Mouse (Mus musculus) small intestine, adult 2 months (tissue): ENCODE data around the gene Snd1. TPM values are rescaled to one million over a fixed set of nuclear protein-coding genes. Genes with fewer than 3 reads are reported as not detected.

Source experiments
- H3K27ac ChIP-seq: fragments of 200-500 bp; 2 replicates; pipeline ENCODE4 v1.5.1; 2012; ENCODE audit warnings: low read depth, low read length, control low read depth, inconsistent platforms; ENCODE audit not compliant: insufficient read depth
- H3K27me3 ChIP-seq: fragments of 200-500 bp; 2 replicates; pipeline ENCODE4 v1.6.1; 2012; ENCODE audit warnings: mild to moderate bottlenecking, moderate library complexity, low read length, inconsistent platforms; ENCODE audit not compliant: control insufficient read depth, insufficient read depth
- H3K36me3 ChIP-seq: fragments of 200-500 bp; 2 replicates; pipeline ENCODE4 v1.6.1; 2012; ENCODE audit warnings: mild to moderate bottlenecking, low read length, control low read depth, inconsistent platforms; ENCODE audit not compliant: control insufficient read depth, insufficient read depth
- H3K4me1 ChIP-seq: fragments of 200-500 bp; 2 replicates; pipeline ENCODE4 v1.6.1; 2012; ENCODE audit warnings: low read length, inconsistent platforms, mixed read lengths; ENCODE audit not compliant: control insufficient read depth, insufficient read depth, insufficient read length
- H3K4me3 ChIP-seq: fragments of 200-500 bp; 2 replicates; pipeline ENCODE4 v1.5.1; 2012; ENCODE audit warnings: low read depth, mild to moderate bottlenecking, control low read depth, inconsistent platforms, low read length, moderate library complexity
- CTCF ChIP-seq: fragments of 200-500 bp; IDR thresholded peaks from 2 replicates; pipeline ENCODE4 v1.5.1; 2012; ENCODE audit warnings: low read depth, mild to moderate bottlenecking, control low read depth, inconsistent platforms, low read length, moderate library complexity, mixed read lengths; ENCODE audit not compliant: insufficient replicate concordance, insufficient read length; ENCODE audit errors: extremely low read depth
- POLR2A ChIP-seq: fragments of 200-500 bp; IDR thresholded peaks from 2 replicates; pipeline ENCODE4 v1.6.1; 2012; ENCODE audit warnings: low read depth, mild to moderate bottlenecking, control low read depth, inconsistent platforms, low read length, moderate library complexity
- WGBS: fragments of 180-500 bp; shearing (Covaris S2); methylation state at CpG from one replicate; pipeline ENCODE4 v1.1.7; 2018; 5-methylcytosine and 5-hydroxymethylcytosine counted together
- polyA plus RNA-seq: library from polyadenylated mRNA; depleted of rRNA; stranded (reverse); fragments of >200 nt; gene quantifications from 2 replicates; pipeline ENCODE4 v1.2.3, GENCODE M21; 2012

Snd1 gene
- polyA plus RNA-seq, 1 experiment, result 77.7 TPM

- TF ChIP-seq POLR2A (no peak), CTCF (no peak)
- WGBS, result 87% methylated on average over 5 of the region's 5 CpGs
- peaks cover 47% of the 10 kb centered on the region for H3K36me3 ChIP-seq
Measured at GRCm38 (mm10) chr6:28883518-28883917, 408.6 kb downstream of the Snd1 start.

DNA sequence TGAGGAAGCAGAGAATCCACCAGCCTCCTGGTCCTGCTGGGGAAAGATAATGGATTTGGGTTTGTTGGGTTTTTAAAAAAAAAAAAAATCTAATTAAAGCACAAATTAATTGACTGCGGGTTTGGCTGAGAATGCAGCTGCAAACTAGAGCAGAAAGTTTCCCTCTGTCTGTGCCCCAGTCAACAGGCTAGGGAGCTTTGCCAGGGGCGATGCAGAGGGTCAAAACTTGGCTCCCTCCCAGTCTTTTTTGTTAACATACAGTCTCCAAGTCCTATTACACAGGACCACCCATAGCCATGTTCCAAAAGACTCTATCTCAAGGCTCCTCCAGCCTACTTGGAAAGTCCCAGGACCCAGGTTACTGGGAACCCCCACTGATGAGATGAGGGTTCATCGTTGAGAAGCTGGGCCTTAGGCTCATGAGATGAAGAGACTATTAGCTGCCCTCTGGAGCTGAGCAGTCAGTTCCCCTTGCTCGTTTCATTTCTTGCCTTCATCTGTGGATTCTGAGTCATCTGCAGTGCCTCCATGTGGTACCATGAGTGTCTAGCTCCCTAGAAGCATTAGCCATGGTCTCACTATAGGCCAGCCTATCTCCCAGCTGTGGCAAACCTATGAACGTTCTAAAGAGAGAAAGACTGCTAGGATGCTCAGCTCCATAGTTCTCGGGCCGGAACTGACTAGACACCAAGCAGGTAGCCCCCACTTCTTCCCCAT lies 411.9 kb downstream of the Snd1 start:
- no peaks in the 10 kb centered on the region for H3K4me1 ChIP-seq
- H3K36me3 ChIP-seq, result peaks cover 63% of the 10 kb centered on the region
- H3K4me3 ChIP-seq, result no peak overlapping the region
- no peak overlapping the region for H3K27ac ChIP-seq
- WGBS, result 83% methylated on average over 7 of the region's 7 CpGs
- no peaks in the 10 kb centered on the region for H3K27me3 ChIP-seq
- TF ChIP-seq CTCF (no peak), POLR2A (no peak)

More at GRCm38 (mm10) chr6:28883518-28883917, 408.6 kb downstream of the Snd1 start:
- H3K27ac ChIP-seq, result no peak overlapping the region
- H3K4me1 ChIP-seq, result no peaks in the 10 kb centered on the region
- H3K27me3 ChIP-seq, result no peaks in the 10 kb centered on the region
- H3K4me3 ChIP-seq, result no peak overlapping the region

GRCm38 (mm10) chr6:28890426-28890825 lies 415.5 kb downstream of the Snd1 start:
- TF ChIP-seq CTCF (no peak), POLR2A (no peak)
- no peaks in the 10 kb centered on the region for H3K4me1 ChIP-seq
- H3K27me3 ChIP-seq, result no peaks in the 10 kb centered on the region
- H3K27ac ChIP-seq, result no peak overlapping the region
- H3K4me3 ChIP-seq, result no peak overlapping the region
- 92% methylated on average over 6 of the region's 6 CpGs for WGBS
- peaks cover 40% of the 10 kb centered on the region for H3K36me3 ChIP-seq

DNA sequence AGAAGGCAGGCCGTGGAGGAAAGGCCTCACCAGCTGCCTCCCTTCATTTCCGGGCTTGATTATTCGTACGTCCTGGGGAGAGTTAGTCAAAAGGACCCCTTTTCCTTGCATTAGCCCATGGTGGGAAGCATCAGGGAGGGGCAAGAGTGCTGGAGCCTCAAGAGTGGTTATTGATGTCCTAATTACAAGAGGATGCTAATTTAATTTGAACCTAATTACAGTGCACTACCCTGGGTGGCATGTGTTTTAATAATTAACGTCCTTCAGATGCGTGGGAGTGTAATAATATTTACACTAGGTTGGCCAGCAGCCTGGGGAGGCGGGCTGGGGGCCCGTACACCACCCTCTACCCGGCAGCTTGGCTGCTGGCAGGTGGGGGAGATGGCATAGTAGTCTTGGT lies 416.5 kb downstream of the Snd1 start:
- WGBS, result 50% methylated on average over 9 of the region's 9 CpGs
- H3K4me3 ChIP-seq, result no peak overlapping the region
- no peak overlapping the region for H3K27ac ChIP-seq
- TF ChIP-seq POLR2A (no peak), CTCF (no peak)
- H3K36me3 ChIP-seq, result peaks cover 35% of the 10 kb centered on the region
- H3K27me3 ChIP-seq, result no peaks in the 10 kb centered on the region
- H3K4me1 ChIP-seq, result no peaks in the 10 kb centered on the region

DNA sequence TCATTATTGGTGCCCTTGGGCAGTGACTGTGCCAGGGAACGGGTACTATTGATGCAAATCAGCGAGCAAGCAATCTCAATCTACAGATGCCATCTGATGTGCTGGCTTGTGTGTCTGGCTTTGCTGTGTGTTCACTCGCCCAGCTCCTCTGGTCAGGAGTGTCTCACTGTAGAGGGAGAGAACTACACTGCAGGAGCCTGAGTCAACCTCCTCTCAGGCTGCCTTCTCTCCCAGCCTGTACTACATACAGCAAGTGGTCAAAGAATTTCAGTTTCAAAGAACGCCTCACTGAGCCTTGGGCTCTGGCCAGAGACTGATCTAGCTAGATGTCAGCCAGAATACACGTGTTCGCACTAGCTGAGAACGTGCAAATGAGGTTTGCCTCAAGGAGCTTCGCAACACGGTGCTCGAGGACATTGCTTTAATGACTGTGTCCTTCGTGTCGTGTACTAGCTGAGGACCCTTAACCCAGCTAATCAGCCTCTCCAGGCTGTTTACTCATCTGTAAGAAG lies 420.1 kb downstream of the Snd1 start:
- Histone ChIP-seq H3K36me3 (peaks cover 13% of the 10 kb centered on the region), H3K27ac (no peak overlapping the region), H3K4me3 (no peak overlapping the region), H3K4me1 (no peaks in the 10 kb centered on the region), H3K27me3 (no peaks in the 10 kb centered on the region)
- TF ChIP-seq CTCF (no peak), POLR2A (no peak)
- 77% methylated on average over 12 of the region's 12 CpGs for WGBS

DNA sequence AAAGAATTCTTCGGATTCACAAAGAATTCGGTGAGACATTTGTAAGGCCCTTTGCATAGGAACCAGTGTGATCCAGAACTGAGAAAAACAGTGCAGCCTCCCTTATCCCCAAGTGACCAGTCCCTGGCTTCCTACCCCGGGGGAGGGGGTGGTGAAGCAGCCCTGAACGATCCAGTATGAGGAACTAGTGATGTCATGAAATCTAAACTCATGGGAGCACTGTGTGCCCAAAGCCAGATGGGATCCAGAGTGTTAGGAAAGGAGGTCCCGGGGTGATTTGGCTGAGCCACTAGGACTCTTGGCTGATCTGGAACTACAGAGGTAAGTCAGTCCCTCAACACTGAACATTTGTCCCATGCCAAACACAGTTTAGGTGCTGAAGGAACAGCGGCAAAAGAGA lies 420.8 kb downstream of the Snd1 start:
- Histone ChIP-seq H3K4me3 (no peak overlapping the region), H3K27me3 (no peaks in the 10 kb centered on the region), H3K27ac (no peak overlapping the region), H3K4me1 (no peaks in the 10 kb centered on the region), H3K36me3 (peaks cover 8% of the 10 kb centered on the region; the same call in 1 of the 2 replicates)
- 74% methylated on average over 6 of the region's 6 CpGs for WGBS
- TF ChIP-seq POLR2A (no peak), CTCF (no peak)

DNA sequence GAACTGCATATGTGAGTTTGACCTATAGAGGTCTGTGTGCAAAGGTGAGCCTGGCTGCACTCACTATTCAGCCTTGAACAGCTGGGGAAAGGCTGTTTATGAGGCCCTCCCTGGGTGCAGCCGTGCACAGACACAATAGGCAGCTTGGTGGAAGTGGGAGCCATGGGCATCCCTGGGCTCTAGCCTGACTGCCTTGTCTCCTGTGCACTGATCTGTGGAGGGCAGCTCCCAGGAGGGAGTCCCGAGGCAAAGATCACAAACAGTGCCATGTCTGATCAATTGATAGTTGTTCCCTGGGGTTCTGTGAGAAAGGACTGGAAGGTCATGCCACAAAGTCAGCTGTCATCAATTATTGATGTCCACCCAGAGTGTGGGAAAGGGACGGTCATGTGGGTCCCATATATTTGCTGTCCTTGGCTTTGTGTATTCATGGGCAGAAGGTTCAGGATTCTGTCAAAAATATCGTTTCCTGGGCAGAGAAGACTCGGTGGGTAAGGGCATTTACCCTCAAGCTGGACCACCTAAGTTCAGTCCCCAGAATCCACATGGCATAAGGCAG lies 421.9 kb downstream of the Snd1 start:
- WGBS, result 53% methylated on average over 5 of the region's 5 CpGs
- Histone ChIP-seq H3K4me1 (no peaks in the 10 kb centered on the region), H3K27ac (no peak overlapping the region), H3K4me3 (no peak overlapping the region), H3K27me3 (no peaks in the 10 kb centered on the region), H3K36me3 (0 out of 2 replicates have a peak, but pooled peaks cover 3% of the 10 kb centered on the region)
- TF ChIP-seq CTCF, result no peak
- no peak for TF ChIP-seq POLR2A
